Mouse (Mus musculus): ENCODE results near the gene Rnf113a2.

GRCm38 (mm10) chr12:84448181-84448580, 31.2 kb downstream of the Rnf113a2 start:
- no peak for TF ChIP-seq POLR2A (IDR thresholded peaks at IDR 0.05; ENCODE audit: insufficient read length, low read depth)
- TF ChIP-seq E2F4 (IDR thresholded peaks at IDR 0.05; ENCODE audit: insufficient read depth) = no peak
- TF ChIP-seq MYOG (IDR thresholded peaks at IDR 0.05; ENCODE audit: control insufficient read depth in 1 of 3, insufficient read depth in 1 of 3, insufficient read length in 2 of 3, low read depth in 2 of 3) = no peak
- no peak for TF ChIP-seq MAX (IDR thresholded peaks at IDR 0.05; ENCODE audit: low read depth)
- TF ChIP-seq TCF3 (IDR thresholded peaks at IDR 0.05; ENCODE audit: insufficient read length, low read depth) = no peak
